Mouse (Mus musculus) intestine, postnatal 0 days (tissue): ENCODE measurements around the gene Bmpr1b. TPM values are rescaled to one million over a fixed set of nuclear protein-coding genes. Genes with fewer than 3 reads are reported as not detected.

Experiments used
- ATAC-seq: fragments of 200-750 bp; cut with Nextera tagmentation; 2 replicates; pipeline ENCODE4 v1.8.0; 2017; ENCODE audit warnings: mild to moderate bottlenecking, moderate TSS enrichment, moderate library complexity
- H3K27ac ChIP-seq: fragments of 300-500 bp; sonication (generic); 2 replicates; pipeline ENCODE4 v1.5.1; 2014; ENCODE audit warnings: mild to moderate bottlenecking, low read depth, low read length, moderate library complexity
- H3K27me3 ChIP-seq: fragments of 300-500 bp; sonication (generic); replicated peaks from 2 replicates; pipeline ENCODE4 v1.6.1; 2014; ENCODE audit warnings: low read length, mixed read lengths; ENCODE audit not compliant: control insufficient read depth, insufficient read depth
- H3K36me3 ChIP-seq: fragments of 300-500 bp; sonication (generic); 2 replicates; pipeline ENCODE4 v1.6.1; 2014; ENCODE audit warnings: mild to moderate bottlenecking, moderate library complexity; ENCODE audit not compliant: control insufficient read depth, insufficient read depth
- H3K4me1 ChIP-seq: fragments of 300-500 bp; sonication (generic); replicated peaks from 2 replicates; pipeline ENCODE4 v1.6.1; 2014; ENCODE audit warnings: antibody characterized with exemption, low read length, mixed read lengths; ENCODE audit not compliant: control insufficient read depth, insufficient read depth
- H3K4me2 ChIP-seq: fragments of 300-500 bp; sonication (generic); replicated peaks from 2 replicates; pipeline ENCODE4 v1.6.1; 2014; ENCODE audit warnings: low read depth, mild to moderate bottlenecking, moderate library complexity
- H3K4me3 ChIP-seq: fragments of 300-500 bp; sonication (generic); 2 replicates; pipeline ENCODE4 v1.5.1; 2014; ENCODE audit warnings: low read depth, low read length
- H3K9ac ChIP-seq: fragments of 300-500 bp; sonication (generic); 2 replicates; pipeline ENCODE4 v1.6.1; 2014; ENCODE audit warnings: mild to moderate bottlenecking, low read depth, low read length
- H3K9me3 ChIP-seq: fragments of 300-500 bp; sonication (generic); 2 replicates; pipeline ENCODE4 v1.6.1; 2016; ENCODE audit warnings: mixed run types; ENCODE audit not compliant: control insufficient read depth
- CTCF ChIP-seq: sonication (generic); IDR thresholded peaks from 2 replicates; pipeline ENCODE4 v1.5.1; 2016; ENCODE audit warnings: low read depth, mild to moderate bottlenecking, control low read depth, antibody characterized with exemption, moderate library complexity
- WGBS: fragments of 180-500 bp; shearing (Covaris S2); extraction: QIAGEN DNeasy Blood & Tissue Kit; methylation state at CpG from one replicate; pipeline ENCODE4 v1.1.7; 2014; 5-methylcytosine and 5-hydroxymethylcytosine counted together
- polyA plus RNA-seq: library from polyadenylated mRNA; unstranded; fragments of >200 nt; fragmentation: Nextera tagmentation; extraction: Ambion mirVana; gene quantifications from 2 replicates; pipeline ENCODE4 v1.2.1, GENCODE M21; 2015

Bmpr1b gene
- polyA plus RNA-seq: 0.24 and 0.33 TPM in 2 replicates

GRCm38 (mm10) chr3:142168863-142169521 is at the start of gene Bmpr1b:
Bmpr1b (minus strand) TSS chr3:142169425.
- Histone ChIP-seq H3K9ac (no peak within 1 kb of the TSS), H3K4me2 (peak within 1 kb of the TSS; percentile 95), H3K9me3 (no peaks in the 10 kb centered on the region), H3K36me3 (no peaks in the 10 kb centered on the region), H3K27me3 (peaks cover 21% of the 10 kb centered on the region), H3K4me1 (0 out of 2 replicates have a peak, but pooled peaks cover 4% of the 10 kb centered on the region), H3K4me3 (peak within 1 kb of the TSS; percentile 49), H3K27ac (no peak within 1 kb of the TSS)
- TF ChIP-seq CTCF: peak; percentile 70
- ATAC-seq: peak; percentile 61
- WGBS: under 1% methylated on average over 51 of the region's 65 CpGs

GRCm38 (mm10) chr3:142212821-142213220 is 43.6 kb upstream of the Bmpr1b start:
- WGBS: 66% methylated on average over 2 of the region's 2 CpGs
- no peaks in the 10 kb centered on the region for H3K9me3 ChIP-seq
- ATAC-seq: no peak

GRCm38 (mm10) chr3:142212186-142212585 is 43.0 kb upstream of the Bmpr1b start:
- no peak for ATAC-seq

More at GRCm38 (mm10) chr3:142212821-142213220, 43.6 kb upstream of the Bmpr1b start:
- H3K27me3 ChIP-seq: no peaks in the 10 kb centered on the region
- no peaks in the 10 kb centered on the region for H3K4me1 ChIP-seq
- no peak overlapping the region for H3K4me2 ChIP-seq
- no peak overlapping the region for H3K9ac ChIP-seq
- TF ChIP-seq CTCF: no peak
- H3K4me3 ChIP-seq: no peak overlapping the region
- H3K27ac ChIP-seq: no peak overlapping the region
- H3K36me3 ChIP-seq: no peaks in the 10 kb centered on the region

GRCm38 (mm10) chr3:142209981-142210380 is 40.8 kb upstream of the Bmpr1b start:
- Histone ChIP-seq H3K27ac (no peak overlapping the region), H3K9me3 (no peaks in the 10 kb centered on the region), H3K27me3 (no peaks in the 10 kb centered on the region), H3K9ac (no peak overlapping the region), H3K36me3 (no peaks in the 10 kb centered on the region), H3K4me3 (no peak overlapping the region), H3K4me1 (no peaks in the 10 kb centered on the region), H3K4me2 (no peak overlapping the region)
- no peak for TF ChIP-seq CTCF
- 67% methylated on average over 6 of the region's 6 CpGs for WGBS
- ATAC-seq: no peak

More at GRCm38 (mm10) chr3:142212186-142212585, 43.0 kb upstream of the Bmpr1b start:
- Histone ChIP-seq H3K4me1 (no peaks in the 10 kb centered on the region), H3K27ac (no peak overlapping the region), H3K4me3 (no peak overlapping the region), H3K9me3 (no peaks in the 10 kb centered on the region), H3K9ac (no peak overlapping the region), H3K4me2 (no peak overlapping the region), H3K36me3 (no peaks in the 10 kb centered on the region), H3K27me3 (no peaks in the 10 kb centered on the region)
- WGBS: 76% methylated on average over 3 of the region's 3 CpGs
- TF ChIP-seq CTCF: no peak

- Histone ChIP-seq H3K36me3 (no peaks in the 10 kb centered on the region), H3K4me1 (no peaks in the 10 kb centered on the region), H3K9me3 (no peaks in the 10 kb centered on the region), H3K9ac (no peak overlapping the region), H3K4me3 (no peak overlapping the region), H3K27ac (no peak overlapping the region), H3K4me2 (no peak overlapping the region), H3K27me3 (no peaks in the 10 kb centered on the region)
- no peak for TF ChIP-seq CTCF
- ATAC-seq: no peak
- 90% methylated on average over 11 of the region's 11 CpGs for WGBS
Measured at GRCm38 (mm10) chr3:142209057-142209456, 39.8 kb upstream of the Bmpr1b start.

GRCm38 (mm10) chr3:142207488-142207887 is 38.3 kb upstream of the Bmpr1b start:
- WGBS: 89% methylated on average over 6 of the region's 6 CpGs
- no peaks in the 10 kb centered on the region for H3K27me3 ChIP-seq
- no peak overlapping the region for H3K27ac ChIP-seq
- no peak overlapping the region for H3K9ac ChIP-seq
- no peak for TF ChIP-seq CTCF
- H3K4me3 ChIP-seq: no peak overlapping the region
- H3K4me2 ChIP-seq: no peak overlapping the region
- no peaks in the 10 kb centered on the region for H3K36me3 ChIP-seq
- H3K9me3 ChIP-seq: no peaks in the 10 kb centered on the region
- ATAC-seq: no peak
- no peaks in the 10 kb centered on the region for H3K4me1 ChIP-seq
